Mouse (Mus musculus): ENCODE data around the gene Vill.
A peak's percentile ranks its signal among the peaks of the same experiment; 100 is the strongest.

The Vill gene

GRCm38 (mm10) chr9:119034676-119035665 is 17.6 kb upstream of the Vill start:
- no peak for DNase-seq

DNA sequence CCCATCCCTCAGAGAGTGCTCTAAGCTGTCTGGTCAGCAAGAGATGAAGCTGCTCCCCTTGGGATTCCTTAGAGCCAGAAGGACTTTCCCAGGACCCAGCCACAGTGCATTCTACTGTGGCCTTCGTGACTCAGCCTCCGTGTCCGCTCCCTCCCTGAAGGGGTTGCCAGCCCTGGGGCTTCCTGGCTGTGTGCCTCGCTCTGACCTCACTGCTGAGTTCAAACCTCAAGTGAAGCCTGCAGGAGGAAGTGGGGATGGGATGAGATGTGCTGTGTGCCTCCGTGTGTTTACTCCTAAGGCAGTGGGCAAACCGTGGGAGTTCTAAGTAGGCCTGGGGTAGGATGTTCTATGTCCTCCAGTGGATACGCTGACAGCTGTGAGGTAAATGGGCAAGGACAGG is 16.7 kb upstream of the Vill start:
- peak; percentile 65 to 69 for DNase-seq

GRCm38 (mm10) chr9:119037076-119037730 is 15.4 kb upstream of the Vill start:
- no peak for DNase-seq

DNA sequence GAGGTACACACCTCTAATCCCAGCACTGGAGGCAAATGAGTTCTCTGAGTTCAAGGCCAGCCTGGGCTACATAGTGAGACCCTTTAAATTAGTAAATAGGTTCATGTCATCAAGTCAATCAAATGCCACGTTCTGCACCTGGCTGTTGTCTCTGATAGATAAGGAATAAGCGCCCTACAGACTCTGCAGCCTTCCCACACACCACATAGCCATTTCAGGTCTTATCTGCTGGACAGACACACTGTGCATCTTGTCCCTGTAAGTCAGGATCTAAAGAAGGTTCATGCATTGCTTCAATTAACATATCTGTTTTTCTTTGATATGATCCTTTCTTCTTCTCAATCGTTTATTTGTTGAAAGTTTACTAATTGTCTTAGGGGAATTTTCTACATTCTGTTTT is 14.0 kb upstream of the Vill start:
- DNase-seq: no peak

DNA sequence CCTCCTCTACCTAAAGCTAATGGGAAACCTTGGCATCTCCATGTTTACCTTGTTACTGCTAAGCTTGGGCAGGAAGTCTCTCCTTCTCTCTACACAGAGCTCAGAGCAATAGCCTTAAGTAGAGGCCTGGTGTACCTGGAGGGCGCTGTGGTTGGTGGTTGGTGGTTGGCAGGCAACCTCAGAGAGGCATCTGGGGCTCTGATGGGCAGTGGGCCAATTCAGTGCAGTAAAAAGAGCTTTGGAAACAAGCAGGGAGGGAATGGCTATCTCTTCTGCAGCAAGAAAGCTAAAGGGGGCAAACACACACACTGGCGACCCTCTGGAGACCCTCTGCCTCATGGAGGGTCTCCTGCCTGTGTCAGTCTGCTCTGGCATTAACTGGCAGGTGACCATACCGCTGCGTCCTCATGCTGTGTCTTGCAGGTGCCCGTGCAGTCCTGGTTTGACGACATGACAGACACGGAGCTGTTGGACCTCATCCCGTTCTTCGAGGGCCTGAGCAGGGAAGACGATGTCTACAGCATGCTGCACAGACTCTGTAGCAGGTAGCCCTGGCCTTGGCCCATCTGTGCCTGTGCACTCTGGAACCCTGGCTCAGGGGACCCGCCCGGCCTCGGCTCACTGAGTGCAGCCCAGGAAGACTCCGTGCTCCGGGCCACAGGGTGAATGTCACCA is 12.3 kb upstream of the Vill start:
- DNase-seq: peak in 1 of 2 experiments; percentile 48

DNA sequence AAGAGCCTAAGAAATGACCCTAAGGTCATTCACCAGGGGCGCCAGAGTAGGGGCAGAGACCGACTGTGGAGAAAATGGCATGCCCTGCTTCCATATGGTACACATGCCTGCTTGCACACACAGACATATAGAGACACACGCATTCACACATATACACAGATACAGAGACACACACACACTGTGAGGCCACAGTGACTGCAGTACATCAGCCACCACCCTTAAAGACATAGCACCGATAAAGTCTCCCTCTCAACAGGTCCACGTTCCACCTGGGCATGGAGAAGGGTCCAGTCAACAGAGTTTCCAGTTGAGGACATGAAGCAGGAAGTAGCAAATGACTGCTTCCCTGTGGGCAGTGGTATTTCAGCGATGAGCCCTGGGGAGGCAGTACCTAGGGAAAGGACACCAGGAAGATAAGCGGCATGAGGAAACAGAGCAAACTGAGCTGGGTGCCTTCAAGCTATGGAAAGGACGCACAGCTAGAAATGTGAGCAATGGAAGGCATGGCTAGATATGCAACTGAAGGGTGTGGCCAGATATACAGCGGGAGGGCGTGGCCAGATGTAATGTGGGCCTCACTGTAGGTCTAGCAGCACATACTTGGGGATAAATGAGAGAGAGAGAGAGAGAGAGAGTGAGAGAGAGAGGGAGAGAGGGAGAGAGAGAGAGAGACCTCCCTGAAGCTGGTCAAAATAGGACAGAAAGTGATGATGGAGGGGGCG is 4.2 kb upstream of the Vill start:
- DNase-seq: no peak

DNA sequence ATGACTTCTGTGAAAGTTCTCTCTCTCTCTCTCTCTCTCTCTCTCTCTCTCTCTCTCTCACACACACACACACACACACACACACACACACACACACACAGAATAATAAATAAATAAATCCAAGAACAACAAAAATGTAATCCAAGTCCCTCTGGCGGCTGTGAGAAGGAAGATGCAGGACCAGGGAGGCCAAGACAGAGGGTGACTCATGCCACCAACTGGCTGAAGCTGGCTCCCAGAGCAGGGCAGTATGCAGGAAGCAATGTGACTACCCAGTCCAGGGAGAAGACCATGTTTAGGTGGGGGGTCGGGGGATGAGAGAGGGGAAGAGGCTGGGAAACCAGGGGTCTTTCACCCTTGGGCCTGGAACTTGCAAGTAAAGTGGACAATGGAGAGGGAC is 1.4 kb upstream of the Vill start:
- peak in 1 of 2 experiments; percentile 59 for DNase-seq

GRCm38 (mm10) chr9:119053964-119054576 is 1.5 kb downstream of the Vill start:
- peak in 1 of 2 experiments; percentile 66 for DNase-seq

DNA sequence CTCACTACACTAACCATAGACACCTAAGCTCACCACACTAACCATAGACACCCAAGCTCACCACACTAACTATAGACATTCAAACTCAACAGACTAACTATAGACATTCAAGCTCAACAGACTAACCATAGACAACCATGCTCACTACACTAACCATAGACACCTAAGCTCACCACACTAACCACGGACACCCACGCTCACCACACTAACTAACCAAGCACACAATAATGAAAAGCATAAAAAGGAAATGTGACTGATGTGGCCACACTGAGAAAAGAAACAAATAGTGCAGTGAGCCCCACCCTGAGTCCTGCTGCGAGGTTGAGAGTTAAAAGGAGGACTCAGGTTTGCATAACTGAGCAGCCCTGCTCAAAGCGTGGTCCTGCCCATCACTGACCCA is 2.8 kb downstream of the Vill start:
- DNase-seq: no peak

DNA sequence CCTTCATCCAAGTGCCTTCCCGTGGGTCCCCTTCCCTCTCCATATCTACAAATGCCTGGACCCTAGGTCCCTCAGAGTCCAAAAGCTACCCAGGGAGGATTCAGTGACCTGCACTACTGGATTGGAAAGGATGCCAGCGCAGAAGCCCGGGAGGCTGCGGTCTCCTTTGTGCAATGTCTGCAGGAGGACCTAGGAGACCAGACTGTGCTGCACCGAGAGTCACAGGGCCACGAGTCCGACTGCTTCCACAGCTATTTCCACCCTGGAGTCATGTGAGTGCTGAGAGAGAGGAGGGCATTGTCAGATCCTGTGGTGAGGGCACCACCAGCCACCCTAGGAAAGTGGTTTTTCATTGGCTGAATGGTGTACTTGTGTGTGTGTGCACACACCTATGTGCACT is 5.7 kb downstream of the Vill start:
- no peak for DNase-seq

DNA sequence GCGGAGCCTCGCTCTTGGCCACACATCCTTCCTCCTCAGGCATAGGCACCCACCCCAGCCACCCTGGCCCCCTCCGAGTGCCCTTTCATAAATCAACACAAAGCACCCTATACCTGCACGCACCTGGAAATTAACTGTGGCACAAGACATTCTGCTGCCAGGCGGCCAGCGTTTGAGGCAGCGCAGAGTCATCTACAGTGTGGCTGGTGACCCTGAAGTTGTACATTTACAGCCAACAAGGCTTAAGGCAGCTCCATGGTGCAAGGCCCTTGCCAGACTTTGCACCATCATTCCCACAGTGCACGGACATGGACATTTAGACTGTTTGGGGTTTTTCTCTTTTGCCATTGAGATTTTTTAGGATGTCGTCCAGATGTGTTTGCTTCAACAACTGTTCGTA is 8.1 kb downstream of the Vill start:
- no peak for DNase-seq

DNA sequence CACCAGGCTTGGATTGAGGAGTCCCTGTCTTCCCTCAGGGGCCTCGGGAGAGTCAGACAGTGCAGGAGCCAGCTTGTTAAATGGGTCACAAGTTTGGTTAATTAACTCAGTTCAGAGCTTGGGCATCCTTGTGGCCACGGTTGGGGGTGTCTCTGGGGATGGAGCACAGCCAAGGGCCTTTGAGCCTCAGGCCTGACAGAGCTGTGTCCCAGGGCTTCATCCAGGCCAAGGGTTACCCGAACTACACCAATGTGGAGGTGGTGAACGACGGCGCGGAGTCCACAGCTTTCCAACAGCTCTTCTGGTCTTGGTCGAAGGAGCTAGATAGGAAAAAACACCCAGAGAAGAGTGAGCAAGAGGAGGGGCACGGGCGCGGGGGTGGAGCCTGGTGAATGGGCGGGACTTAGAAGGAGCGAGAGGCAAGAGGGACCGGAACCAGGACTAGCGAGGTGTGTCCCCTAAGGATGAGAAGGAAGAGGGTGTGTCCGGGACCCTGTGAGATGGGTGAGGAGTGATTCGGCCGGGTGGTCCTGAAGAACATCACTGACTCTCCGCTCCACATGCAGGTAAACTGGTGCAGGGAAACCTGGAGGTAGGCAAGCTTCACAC is 10.6 kb downstream of the Vill start:
- peak; percentile 34 to 54 for DNase-seq

GRCm38 (mm10) chr9:119064296-119064695 is 11.7 kb downstream of the Vill start:
- no peak for DNase-seq

GRCm38 (mm10) chr9:119067601-119068000 is 15.0 kb downstream of the Vill start:
- DNase-seq: peak; percentile 73 to 82

DNA sequence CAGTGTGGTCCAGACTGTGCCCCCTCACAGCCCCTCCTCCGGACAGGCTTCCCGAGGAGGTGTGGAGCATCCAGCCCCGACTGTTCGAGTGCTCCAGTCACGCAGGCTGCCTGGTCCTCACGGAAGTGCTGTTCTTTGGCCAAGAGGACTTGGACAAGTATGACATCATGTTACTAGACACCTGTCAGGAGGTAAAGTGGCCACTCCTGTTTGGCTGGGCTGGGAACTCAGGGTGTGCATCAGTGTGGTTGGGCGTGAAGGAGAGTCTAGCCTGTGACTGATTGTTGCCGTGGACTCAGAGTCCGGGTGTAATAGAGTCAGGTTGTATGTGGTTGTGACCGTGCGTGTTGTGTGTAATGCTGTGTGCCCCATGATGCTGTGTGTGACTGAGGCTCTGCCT is 15.7 kb downstream of the Vill start:
- DNase-seq: peak; percentile 61 to 76

- DNase-seq: no peak
These were observed 17.7 kb downstream of the Vill start for GRCm38 (mm10) chr9:119070173-119070825.

GRCm38 (mm10) chr9:119071786-119072185 is 19.2 kb downstream of the Vill start:
- DNase-seq: no peak

GRCm38 (mm10) chr9:119073184-119073895 is 20.8 kb downstream of the Vill start:
- no peak for DNase-seq

- no peak for DNase-seq
These were observed 23.1 kb downstream of the Vill start for GRCm38 (mm10) chr9:119075685-119076084.

DNA sequence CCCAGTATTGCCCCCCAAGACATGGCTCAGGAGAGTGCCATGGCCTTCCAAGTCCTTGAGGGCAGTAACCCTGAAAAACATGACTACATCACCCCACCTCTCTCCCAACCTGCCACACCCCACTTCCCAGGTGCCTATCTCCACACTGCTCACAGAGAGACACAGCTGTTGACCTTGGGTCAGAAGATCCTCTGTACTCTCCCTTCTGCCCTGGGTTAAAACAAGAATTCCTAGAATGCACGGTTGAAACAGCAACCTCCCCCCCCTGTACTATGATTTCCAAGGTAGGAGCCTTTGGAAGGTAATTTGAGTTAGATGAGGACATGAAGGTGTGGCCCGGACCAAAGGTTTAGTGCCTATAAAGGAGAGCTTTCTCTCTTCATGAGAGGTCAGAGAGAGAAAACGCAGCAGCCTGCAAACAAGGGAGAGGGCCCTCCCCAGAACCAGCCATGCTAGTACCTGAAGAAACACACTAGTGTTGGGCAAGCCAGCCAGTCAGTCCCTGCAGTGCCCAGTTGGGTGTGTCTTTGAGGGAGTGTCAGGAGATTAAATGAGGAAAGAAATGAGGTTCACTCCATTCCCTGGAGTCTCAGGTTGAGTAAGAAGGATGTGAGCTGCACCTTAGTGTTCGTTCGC is 27.6 kb downstream of the Vill start:
- no peak for DNase-seq
